Mouse (Mus musculus) CH12.LX (cell line): ENCODE results near the gene Zfp324. TPM values are rescaled to one million over a fixed set of nuclear protein-coding genes. Genes with fewer than 3 reads are reported as not detected.

ENCODE experiments used
- DNase-seq: peaks from one replicate; pipeline ENCODE4 v3.0.0-alpha.2; 2013; ENCODE audit errors: extremely low read depth
- H3K27ac ChIP-seq: 2 replicates; pipeline ENCODE4 v1.5.1; 2012; ENCODE audit warnings: low read depth, mild to moderate bottlenecking, control low read depth, moderate library complexity; ENCODE audit not compliant: insufficient read depth
- H3K27me3 ChIP-seq: replicated peaks from 2 replicates; pipeline ENCODE3; 2012; ENCODE audit warnings: inconsistent platforms
- H3K36me3 ChIP-seq, 2 experiments: replicated peaks in 1 of 2; 2 replicates each; pipeline versions ENCODE3 to v1.6.1; 2012; ENCODE audit warnings: inconsistent platforms in 1 of 2, low read length in 1 of 2, mild to moderate bottlenecking in 1 of 2, mixed read lengths in 1 of 2, moderate library complexity in 1 of 2; ENCODE audit not compliant: control insufficient read depth in 1 of 2, insufficient read depth in 1 of 2
- H3K4me1 ChIP-seq, 2 experiments: 2 replicates each; pipeline ENCODE4 v1.6.1; 2012; ENCODE audit warnings: inconsistent platforms in 1 of 2, moderate library complexity in 1 of 2; ENCODE audit not compliant: insufficient read depth in 2 of 2, control insufficient read depth in 1 of 2
- H3K4me2 ChIP-seq: 2 replicates; pipeline ENCODE4 v1.6.1; 2012; ENCODE audit warnings: low read depth, mild to moderate bottlenecking, control low read depth; ENCODE audit not compliant: poor library complexity, insufficient read depth, severe bottlenecking
- H3K4me3 ChIP-seq, 3 experiments: fragments of 150-350 bp in 1 of 3; sonication (generic) in 1 of 3; replicated peaks in 1 of 3; 2 replicates each; pipeline versions ENCODE3 to v1.5.1; 2011 to 2012; ENCODE audit warnings: low read depth in 2 of 3, low read length in 2 of 3, mild to moderate bottlenecking in 2 of 3, moderate library complexity in 2 of 3, control low read depth in 1 of 3, improper control_type of control experiment in 1 of 3, inconsistent platforms in 1 of 3, mixed read lengths in 1 of 3; ENCODE audit not compliant: poor library complexity in 1 of 3
- H3K79me2 ChIP-seq: replicated peaks from 2 replicates; pipeline ENCODE4 v1.6.1; 2012; ENCODE audit warnings: mild to moderate bottlenecking, moderate library complexity; ENCODE audit not compliant: control insufficient read depth, poor library complexity, insufficient read depth, severe bottlenecking; ENCODE audit errors: extremely low read depth
- H3K9ac ChIP-seq: 2 replicates; pipeline ENCODE4 v1.6.1; 2012; ENCODE audit warnings: low read depth, mild to moderate bottlenecking, control low read depth, moderate library complexity; ENCODE audit not compliant: insufficient read depth
- H3K9me3 ChIP-seq: replicated peaks from 2 replicates; pipeline ENCODE3; 2012; ENCODE audit warnings: low read length, inconsistent platforms, mixed read lengths
- BHLHE40 ChIP-seq: IDR thresholded peaks from 2 replicates; pipeline ENCODE4 v1.6.1; 2011; ENCODE audit warnings: mild to moderate bottlenecking, low read depth, low read length, improper control_type of control experiment
- CHD2 ChIP-seq: IDR thresholded peaks from 2 replicates; pipeline ENCODE4 v1.6.1; 2011; ENCODE audit warnings: low read length, improper control_type of control experiment
- E2F4 ChIP-seq: IDR thresholded peaks from 2 replicates; pipeline ENCODE4 v1.6.1; 2011; ENCODE audit warnings: low read depth, low read length, improper control_type of control experiment; ENCODE audit not compliant: insufficient replicate concordance
- ELF1 ChIP-seq: IDR thresholded peaks from 2 replicates; pipeline ENCODE4 v1.6.1; 2014; ENCODE audit warnings: low read depth, mild to moderate bottlenecking, inconsistent platforms, low read length, improper control_type of control experiment
- ETS1 ChIP-seq: conservative IDR thresholded peaks from 2 replicates; pipeline ENCODE4 v1.6.1; 2012; ENCODE audit warnings: low read depth, mild to moderate bottlenecking, inconsistent platforms, low read length, improper control_type of control experiment, moderate library complexity
- GABPA ChIP-seq: IDR thresholded peaks from 2 replicates; pipeline ENCODE4 v1.6.1; 2012; ENCODE audit warnings: low read depth, low read length, improper control_type of control experiment, inconsistent platforms; ENCODE audit not compliant: insufficient replicate concordance
- HCFC1 ChIP-seq: IDR thresholded peaks from 2 replicates; pipeline ENCODE4 v1.6.1; 2012; ENCODE audit warnings: low read depth, mild to moderate bottlenecking, inconsistent platforms, low read length, improper control_type of control experiment
- IRF4 ChIP-seq: IDR thresholded peaks from 2 replicates; pipeline ENCODE4 v1.6.1; 2014; ENCODE audit warnings: low read depth, mild to moderate bottlenecking, inconsistent platforms, low read length, improper control_type of control experiment
- KAT2A ChIP-seq: IDR thresholded peaks from 2 replicates; pipeline ENCODE4 v1.6.1; 2012; ENCODE audit warnings: low read length, improper control_type of control experiment, inconsistent platforms; ENCODE audit not compliant: insufficient replicate concordance
- MAFK ChIP-seq: IDR thresholded peaks from 2 replicates; pipeline ENCODE4 v1.6.1; 2011; ENCODE audit warnings: low read length, improper control_type of control experiment; ENCODE audit not compliant: insufficient replicate concordance
- MAX ChIP-seq: IDR thresholded peaks from 2 replicates; pipeline ENCODE4 v1.6.1; 2011; ENCODE audit warnings: low read length, improper control_type of control experiment
- MAZ ChIP-seq: IDR thresholded peaks from 2 replicates; pipeline ENCODE4 v1.6.1; 2012; ENCODE audit warnings: low read depth, mild to moderate bottlenecking, inconsistent platforms, low read length, improper control_type of control experiment, moderate library complexity
- MEF2A ChIP-seq: IDR thresholded peaks from 2 replicates; pipeline ENCODE4 v1.6.1; 2014; ENCODE audit warnings: low read depth, mild to moderate bottlenecking, inconsistent platforms, low read length, improper control_type of control experiment, borderline replicate concordance
- MXI1 ChIP-seq: IDR thresholded peaks from 2 replicates; pipeline ENCODE4 v1.6.1; 2011; ENCODE audit warnings: mild to moderate bottlenecking, low read depth, low read length, improper control_type of control experiment
- MYC ChIP-seq: IDR thresholded peaks from 2 replicates; pipeline ENCODE4 v1.6.1; 2011; ENCODE audit warnings: low read depth, mild to moderate bottlenecking, improper control_type of control experiment, low read length
- NELFE ChIP-seq: IDR thresholded peaks from 2 replicates; pipeline ENCODE4 v1.6.1; 2011; ENCODE audit warnings: low read depth, low read length, improper control_type of control experiment
- NRF1 ChIP-seq: IDR thresholded peaks from 2 replicates; pipeline ENCODE4 v1.6.1; 2014; ENCODE audit warnings: low read depth, mild to moderate bottlenecking, inconsistent platforms, low read length, improper control_type of control experiment, moderate library complexity
- POLR2A ChIP-seq: IDR thresholded peaks from 2 replicates; pipeline ENCODE4 v1.6.1; 2011; ENCODE audit warnings: low read depth, mild to moderate bottlenecking, improper control_type of control experiment, low read length
- POLR2AphosphoS2 ChIP-seq: IDR thresholded peaks from 2 replicates; pipeline ENCODE4 v1.6.1; 2011; ENCODE audit warnings: low read depth, low read length, improper control_type of control experiment
- RCOR1 ChIP-seq: conservative IDR thresholded peaks from 2 replicates; pipeline ENCODE4 v1.6.1; 2012; ENCODE audit warnings: low read depth, mild to moderate bottlenecking, inconsistent platforms, low read length, improper control_type of control experiment
- SIN3A ChIP-seq: IDR thresholded peaks from 2 replicates; pipeline ENCODE4 v1.6.1; 2012; ENCODE audit warnings: low read length, improper control_type of control experiment, inconsistent platforms
- TBP ChIP-seq: conservative IDR thresholded peaks from 2 replicates; pipeline ENCODE4 v1.6.1; 2011; ENCODE audit warnings: low read depth, low read length, improper control_type of control experiment
- USF2 ChIP-seq: conservative IDR thresholded peaks from 2 replicates; pipeline ENCODE4 v1.6.1; 2011; ENCODE audit warnings: low read depth, low read length, improper control_type of control experiment
- ZC3H11A ChIP-seq: IDR thresholded peaks from 2 replicates; pipeline ENCODE4 v1.6.1; 2012; ENCODE audit warnings: low read depth, mild to moderate bottlenecking, inconsistent platforms, low read length, improper control_type of control experiment
- ZKSCAN1 ChIP-seq: IDR thresholded peaks from 2 replicates; pipeline ENCODE4 v1.6.1; 2012; ENCODE audit warnings: low read depth, inconsistent platforms, low read length, improper control_type of control experiment, borderline replicate concordance
- ZMIZ1 ChIP-seq: IDR thresholded peaks from 2 replicates; pipeline ENCODE4 v1.6.1; 2012; ENCODE audit warnings: low read depth, mild to moderate bottlenecking, inconsistent platforms, low read length, improper control_type of control experiment
- ZNF384 ChIP-seq: IDR thresholded peaks from 2 replicates; pipeline ENCODE4 v1.6.1; 2012; ENCODE audit warnings: low read depth, low read length, improper control_type of control experiment, inconsistent platforms
- dilution Hi-C: fragments of 300-500 bp; cut with MboI; formaldehyde crosslinking; loops from 2 replicates; pipeline ENCODE4 v1.14.3; 2020; ENCODE audit warnings: low sequenced_read_pairs; ENCODE audit not compliant: extremely low pct_unique_long_range_greater_than_20kb, extremely low pct_ligation_motif_present
- in situ Hi-C: fragments of 300-500 bp; cut with MboI; formaldehyde crosslinking; loops from 3 replicates; pipeline ENCODE4 v1.14.3; 2019; ENCODE audit warnings: low sequenced_read_pairs, low pct_ligation_motif_present, low pct_unique_long_range_greater_than_20kb, mixed read lengths
- polyA plus RNA-seq: library from polyadenylated mRNA; unstranded; fragments of >175 nt; gene quantifications from 2 replicates; pipeline ENCODE4 v1.2.1, GENCODE M21; 2012; ENCODE audit warnings: low read depth; ENCODE audit not compliant: insufficient read length
- total RNA-seq, 2 experiments: library from RNA; depleted of rRNA; stranded (reverse); fragments of 300-350 nt in 1 of 2; fragments of >200 nt in 1 of 2; gene quantifications; 2 replicates each; pipeline ENCODE4 v1.2.3; 2012 to 2014

Gene Zfp324
- total and polyA plus RNA-seq, 3 experiments: 3.8 to 7.3 (median 6.4) TPM

- TF ChIP-seq POLR2A: no peak
Measured at GRCm38 (mm10) chr7:12966104-12966845, 637 bp downstream of the Zfp324 start (continued).

- in situ Hi-C loops: no loop called here
- TF ChIP-seq ZKSCAN1 (no peak), POLR2AphosphoS2 (no peak)
Measured at GRCm38 (mm10) chr7:12970906-12971305, 5.3 kb downstream of the Zfp324 start.

GRCm38 (mm10) chr7:12977682-12978389 is 12.2 kb downstream of the Zfp324 start, which contains the start of gene Zfp446:
Gene Zfp446, plus strand, starts transcription at chr7:12977848.
- Histone ChIP-seq H3K9me3 (no peaks in the 10 kb centered on the region), H3K27me3 (no peaks in the 10 kb centered on the region), H3K4me1 (peaks cover 10 to 31% of the 10 kb centered on the region in 2 experiments; a peak in 3 of 4 replicates), H3K79me2 (no peaks in the 10 kb centered on the region), H3K36me3 (peaks cover 12 to 26% of the 10 kb centered on the region in 2 experiments), H3K4me2 (peak within 1 kb of the TSS; percentile 72), H3K27ac (peak within 1 kb of the TSS; percentile 74), H3K4me3 (peak within 1 kb of the TSS; percentile 73 to 80 (median 74)), H3K9ac (peak within 1 kb of the TSS; percentile 66)
- in situ Hi-C loops (no loop called here), dilution Hi-C loops (no loop called here)
- peak; percentile 96 for DNase-seq
- TF ChIP-seq IRF4 (peak; percentile 45; the same call in 1 of the 2 replicates), MAZ (peak; percentile 86), MXI1 (peak; percentile 66), NRF1 (peak; percentile 89), HCFC1 (peak; percentile 93), ELF1 (peak; percentile 92), GABPA (no peak), USF2 (no peak), KAT2A (peak; percentile 73; the same call in 1 of the 2 replicates), CHD2 (peak; percentile 72), MAFK (no peak), ETS1 (peak; percentile 40), RCOR1 (0 out of 2 replicates have a peak, but pooled peaks have one; percentile 52), POLR2A (peak; percentile 63), BHLHE40 (peak; percentile 65), SIN3A (no peak; the same call in none of the 2 replicates), ZNF384 (no peak), E2F4 (no peak), MYC (no peak), MEF2A (peak; percentile 27; the same call in 1 of the 2 replicates), ZC3H11A (no peak), NELFE (peak; percentile 65; the same call in 1 of the 2 replicates), TBP (no peak; the same call in 1 of the 2 replicates), MAX (peak; percentile 89), ZMIZ1 (0 out of 2 replicates have a peak, but pooled peaks have one; percentile 36)

More at GRCm38 (mm10) chr7:12970906-12971305, 5.3 kb downstream of the Zfp324 start:
- H3K4me2 ChIP-seq: no peak overlapping the region
- peaks cover 5% of the 10 kb centered on the region; the same call in 1 of the 2 replicates for H3K79me2 ChIP-seq
- dilution Hi-C loops: no loop called here
- no peaks in the 10 kb centered on the region for H3K9me3 ChIP-seq
- H3K9ac ChIP-seq: no peak overlapping the region
- no peaks in the 10 kb centered on the region for H3K27me3 ChIP-seq
- H3K27ac ChIP-seq: no peak overlapping the region
- H3K4me3 ChIP-seq: no peak overlapping the region
- H3K4me1 ChIP-seq: peaks cover 0 to 13% of the 10 kb centered on the region in 2 experiments; a peak in 2 of 4 replicates
- peaks cover 33 to 54% of the 10 kb centered on the region in 2 experiments for H3K36me3 ChIP-seq
- DNase-seq: no peak
